Mouse (Mus musculus): ENCODE measurements at regions not wholly inside any gene's neighbourhood (a gene's known extent, or its start where the extent isn't known, plus 50 kb on each side); places are given as distances from the start of the nearest gene placed in this dataset.
"Not testable (repeated sequence)": the region's sequence is repeated elsewhere in the genome, so short reads cannot be mapped to it uniquely, and the experiment has no call there.

DNA sequence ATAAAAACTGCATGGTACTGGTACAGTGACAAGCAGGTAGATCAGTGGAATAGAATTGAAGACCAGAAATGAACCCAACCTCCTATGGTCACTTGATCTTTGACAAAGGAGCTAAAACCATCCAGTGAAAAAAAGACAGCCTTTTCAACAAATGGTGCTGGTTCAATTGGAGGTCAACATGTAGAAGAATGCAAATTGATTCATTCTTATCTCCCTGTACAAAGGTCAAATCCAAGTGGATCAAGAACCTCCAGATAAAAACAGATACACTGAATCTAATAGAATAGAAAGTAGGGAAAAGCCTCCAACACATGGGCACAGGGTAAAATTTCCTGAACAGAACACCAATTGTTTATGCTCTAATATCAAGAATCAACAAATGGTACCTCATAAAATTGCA is 52.8 kb upstream of the Tmem229a start:
- TF ChIP-seq CTCF (IDR thresholded peaks at IDR 0.05; ENCODE audit: borderline replicate concordance, insufficient read depth, low read depth, low read length); POLR2A (IDR thresholded peaks at IDR 0.05; ENCODE audit: borderline replicate concordance, insufficient read depth, low read length): not testable (repeated sequence)
